Mouse (Mus musculus): ENCODE results near the gene Atg9b.

GRCm38 (mm10) chr5:24385887-24386550 lies 5.9 kb downstream of the Atg9b start:
- no peak for TF ChIP-seq CTCF (IDR thresholded peaks at IDR 0.05; ENCODE audit: borderline replicate concordance, insufficient read depth, low read length)
- no peak for TF ChIP-seq POLR2A (IDR thresholded peaks at IDR 0.05; ENCODE audit: low read depth, low read length)

Data from embryonic fibroblast, embryonic 13.5 days (primary cell).